Mouse (Mus musculus) gastrocnemius, adult 18-20 months (tissue): ENCODE measurements around the gene Cracr2a. TPM values are rescaled to one million over a fixed set of nuclear protein-coding genes. Genes with fewer than 3 reads are reported as not detected.

Experiments
- DNase-seq: peaks from one replicate; pipeline ENCODE4 v3.0.0; 2021; ENCODE audit warnings: low spot score
- total RNA-seq, 2 experiments: library from RNA; stranded (reverse); gene quantifications; 2 replicates each; pipeline ENCODE4 v1.2.3; 2021

The Cracr2a gene
- total RNA-seq, 2 experiments from 2014 or later: 0.12 to 0.27 TPM

- DNase-seq: peak; percentile 56
These were observed 5.0 kb downstream of the Cracr2a start for GRCm38 (mm10) chr6:127565951-127566732.

GRCm38 (mm10) chr6:127571849-127572550 lies 10.9 kb downstream of the Cracr2a start:
- DNase-seq: no peak

- no peak for DNase-seq
These were observed 12.8 kb downstream of the Cracr2a start for GRCm38 (mm10) chr6:127573779-127574463.

DNA sequence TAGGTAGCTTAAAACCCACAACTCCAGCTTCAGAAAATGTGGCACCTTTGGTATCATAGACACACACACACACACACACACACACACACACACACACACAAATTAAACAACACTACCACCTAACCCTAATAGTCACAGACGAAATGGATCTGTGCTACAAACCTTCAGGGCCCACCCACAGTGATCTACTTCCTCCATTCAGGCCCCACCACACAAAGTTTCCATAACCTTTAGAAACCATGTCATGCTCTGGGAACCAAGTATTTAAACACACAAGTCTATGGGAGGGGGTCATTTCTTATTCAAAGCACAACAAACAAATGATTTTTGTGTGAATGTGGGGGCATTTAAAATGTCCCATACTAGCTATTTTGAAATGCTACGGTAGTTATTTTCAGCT lies 14.1 kb downstream of the Cracr2a start:
- DNase-seq: no peak

GRCm38 (mm10) chr6:127577688-127578087 lies 16.6 kb downstream of the Cracr2a start:
- DNase-seq: no peak

DNA sequence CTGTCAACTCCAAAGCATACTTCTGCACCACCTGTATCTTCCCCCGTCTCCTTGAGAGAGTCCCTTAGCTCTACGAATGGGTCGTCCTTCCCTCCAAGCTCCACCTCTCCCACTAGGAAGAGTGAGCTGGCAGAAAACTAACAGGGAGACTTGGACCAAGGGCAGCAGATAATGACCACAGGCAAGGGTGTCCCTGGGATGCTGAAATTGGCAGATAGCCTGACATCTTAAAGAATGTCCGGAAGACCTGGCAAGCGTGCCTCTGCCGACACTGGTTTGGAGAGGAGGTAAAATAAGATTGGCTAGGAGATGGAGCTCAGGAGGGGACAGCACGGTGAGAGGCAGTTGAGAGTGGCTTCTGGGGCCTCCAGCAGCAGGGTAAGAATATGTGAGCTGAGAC lies 17.2 kb downstream of the Cracr2a start:
- no peak for DNase-seq

- DNase-seq: no peak
These were observed 17.7 kb downstream of the Cracr2a start for GRCm38 (mm10) chr6:127578810-127579209.

DNA sequence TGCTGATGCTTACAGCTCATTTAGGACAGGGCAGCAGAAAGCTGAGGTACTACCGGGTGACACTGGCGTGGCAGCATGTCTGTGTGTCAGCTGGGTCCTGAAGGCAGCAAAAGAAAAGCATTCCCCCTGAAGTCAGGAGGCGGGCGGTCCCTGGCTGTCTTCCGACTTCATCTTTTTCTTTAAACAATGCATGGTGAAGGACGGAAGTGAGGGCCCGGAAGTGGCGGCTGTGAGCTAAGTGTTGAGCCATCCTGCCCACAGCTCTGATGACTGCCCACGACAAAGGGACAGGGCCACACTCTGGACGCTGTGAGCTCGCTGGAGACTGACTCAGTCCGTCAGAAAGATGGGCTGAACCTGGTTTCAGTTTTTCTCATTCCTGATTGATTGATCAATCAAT lies 20.8 kb downstream of the Cracr2a start:
- DNase-seq: no peak

DNA sequence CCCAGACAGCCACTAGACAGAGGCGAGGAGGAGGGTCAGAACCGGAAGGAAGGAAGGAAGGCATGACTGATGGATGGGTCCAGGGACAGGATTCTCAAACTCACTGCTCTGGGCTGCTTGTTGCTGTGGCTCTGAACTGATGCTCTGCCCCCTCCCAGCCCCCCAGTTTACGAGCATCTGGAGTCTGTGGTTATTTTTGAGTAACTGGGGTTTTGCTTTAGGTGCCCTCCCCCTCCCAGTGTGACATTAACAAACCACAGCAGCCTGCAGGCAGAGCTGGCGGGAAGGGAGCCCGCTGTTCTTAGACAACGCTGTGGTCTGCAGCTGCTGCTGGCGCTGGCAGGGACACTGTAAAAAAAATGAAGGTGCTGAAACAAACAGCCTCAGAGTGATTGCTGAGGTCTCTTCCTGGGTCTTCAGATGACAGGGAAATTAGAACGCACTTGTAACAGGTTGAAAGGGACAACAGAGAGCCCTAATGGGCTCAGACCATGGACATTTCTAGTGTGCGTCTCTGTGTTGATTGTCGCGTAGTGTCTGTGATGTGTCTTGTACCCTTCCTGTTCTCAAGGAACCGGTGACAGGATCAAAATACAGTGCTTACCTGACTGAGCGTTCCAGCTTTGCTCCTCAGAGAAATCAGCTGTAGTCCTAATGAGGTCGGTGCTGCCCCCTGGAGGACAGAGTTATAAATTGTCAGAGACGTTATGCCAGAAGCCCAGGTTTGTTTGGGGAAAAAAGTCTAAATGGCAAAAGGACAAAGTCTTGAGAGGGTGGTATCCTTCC lies 21.4 kb downstream of the Cracr2a start:
- peak; percentile 72 for DNase-seq

GRCm38 (mm10) chr6:127591467-127591866 lies 30.3 kb downstream of the Cracr2a start:
- DNase-seq: no peak

DNA sequence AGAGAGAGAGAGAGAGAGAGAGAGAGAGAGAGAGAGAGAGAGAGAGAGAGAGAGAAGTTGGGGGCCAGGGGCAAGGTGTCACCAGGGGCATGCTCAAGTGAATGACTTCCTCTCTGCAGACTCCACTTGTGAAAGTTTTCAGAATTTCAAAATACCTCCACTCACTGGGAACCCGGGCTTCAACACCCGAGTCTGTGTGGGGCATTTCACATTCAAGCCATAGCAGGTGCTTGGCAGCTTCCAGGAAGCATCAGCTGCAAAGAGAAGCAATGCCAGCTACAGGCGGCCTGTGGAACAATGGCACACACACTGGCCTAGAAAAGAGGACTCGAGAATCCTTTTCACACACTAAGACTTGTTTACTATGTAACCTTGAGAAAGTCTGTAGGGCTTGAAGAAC lies 32.3 kb downstream of the Cracr2a start:
- DNase-seq: no peak

- DNase-seq: no peak
These were observed 38.1 kb downstream of the Cracr2a start for GRCm38 (mm10) chr6:127599280-127599679.

DNA sequence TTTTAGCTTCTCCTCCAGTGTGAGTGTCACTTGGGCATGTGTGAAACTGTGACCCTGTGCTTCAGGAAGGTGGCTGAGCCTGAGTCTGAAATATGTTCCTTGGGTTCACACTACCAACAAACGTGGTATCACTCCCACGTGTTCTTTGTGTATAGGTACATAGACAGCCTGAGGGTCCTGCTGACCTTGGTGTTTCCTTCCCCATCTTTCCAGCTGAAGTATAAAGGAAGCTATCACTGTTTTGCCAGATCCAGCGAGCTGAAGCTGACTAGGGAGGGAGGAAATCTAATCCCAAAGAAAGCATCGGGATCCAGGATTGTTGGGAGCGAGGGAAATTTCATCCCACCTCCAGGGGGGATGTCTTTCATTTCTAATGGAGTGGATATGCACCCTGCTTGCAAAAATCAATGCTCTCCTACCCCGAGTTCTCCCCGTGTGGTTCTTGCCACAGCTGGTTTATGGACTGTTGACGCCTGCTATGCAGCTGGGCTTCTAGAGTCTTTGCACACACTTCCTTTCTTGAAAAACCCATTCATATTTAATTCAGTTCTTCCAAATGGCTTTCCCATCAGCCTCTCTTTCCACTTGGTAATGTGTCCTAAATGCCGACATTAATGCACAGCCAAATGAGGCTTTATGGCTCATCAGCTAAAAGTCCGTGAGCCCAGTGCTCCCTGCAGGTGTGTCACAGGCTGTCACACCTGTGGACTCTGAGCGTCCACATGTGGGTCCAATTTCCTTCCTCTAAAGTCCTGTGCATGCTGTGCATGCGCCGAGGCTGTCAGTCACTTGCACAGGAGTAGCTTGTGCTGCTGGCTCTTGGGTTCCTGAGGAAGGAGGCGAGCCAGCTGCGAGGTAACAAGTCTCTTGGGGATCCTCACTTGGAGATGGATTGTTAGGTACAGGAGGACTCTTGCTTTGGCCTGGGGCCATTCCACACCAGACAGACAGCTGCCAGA lies 44.2 kb downstream of the Cracr2a start:
- DNase-seq: no peak

- DNase-seq: no peak
These were observed 48.5 kb downstream of the Cracr2a start for GRCm38 (mm10) chr6:127609673-127610072.

- no peak for DNase-seq
These were observed 50.1 kb downstream of the Cracr2a start for GRCm38 (mm10) chr6:127611216-127611615.

DNA sequence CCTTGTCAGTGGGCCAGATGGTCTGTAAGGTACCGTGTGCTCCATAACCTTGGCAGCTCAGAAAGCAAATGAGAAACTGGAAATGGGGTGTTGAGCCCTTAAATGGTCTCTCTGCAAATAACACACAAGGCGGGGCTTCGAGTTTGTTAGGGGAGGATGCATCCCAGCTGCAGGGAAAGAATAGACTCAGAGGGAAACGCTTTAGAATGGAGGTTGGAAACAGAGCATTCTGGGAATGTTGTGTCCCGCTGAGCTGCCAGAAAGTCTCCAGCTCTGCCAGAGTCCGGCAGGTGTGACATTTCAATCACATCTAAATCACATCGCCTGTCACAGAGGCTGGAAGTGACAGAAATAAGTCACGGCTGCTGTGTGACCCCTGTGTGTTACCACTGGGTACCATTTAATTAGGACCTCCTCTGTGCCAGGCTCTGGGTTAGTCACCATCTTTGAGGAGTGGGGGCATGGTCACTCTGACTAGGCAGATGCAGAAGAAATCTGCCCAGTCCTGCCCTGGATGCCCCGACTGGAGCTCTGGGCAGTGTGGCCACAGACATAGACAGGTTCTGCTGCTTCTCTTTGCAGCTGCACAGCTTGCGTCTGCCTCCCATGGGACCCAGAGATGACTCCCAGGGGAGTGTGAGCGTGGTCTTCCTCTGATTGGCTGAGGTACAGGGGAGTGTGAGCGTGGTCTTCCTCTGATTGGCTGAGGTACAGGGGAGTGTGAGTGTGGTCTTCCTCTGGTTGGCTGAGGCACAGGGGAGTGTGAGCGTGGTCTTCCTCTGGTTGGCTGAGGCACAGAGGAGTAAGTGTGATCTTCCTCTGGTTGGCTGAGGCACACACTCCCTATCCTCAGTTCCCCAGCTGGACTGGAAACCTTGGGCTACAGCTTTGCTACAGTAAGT lies 53.2 kb downstream of the Cracr2a start:
- peak; percentile 19 for DNase-seq

DNA sequence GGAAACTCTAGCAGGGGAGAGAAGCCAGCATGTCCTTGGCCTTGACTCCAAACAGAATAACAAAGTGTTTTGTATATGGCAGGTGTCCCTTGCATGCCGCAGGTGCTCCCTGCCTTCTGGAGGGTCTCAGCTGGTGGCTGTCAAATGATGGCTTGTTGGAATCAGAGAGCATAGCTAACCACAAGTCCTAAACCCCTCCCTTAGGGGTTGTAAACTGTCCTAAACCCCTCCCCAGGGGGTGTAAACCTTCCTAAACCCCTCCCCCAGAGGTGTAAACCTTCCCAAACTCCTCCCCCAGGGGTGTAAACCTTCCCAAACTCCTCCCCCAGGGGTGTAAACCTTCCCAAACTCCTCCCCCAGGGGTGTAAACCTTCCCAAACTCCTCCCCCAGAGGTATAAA lies 55.5 kb downstream of the Cracr2a start:
- no peak for DNase-seq

GRCm38 (mm10) chr6:127617258-127618025 lies 56.3 kb downstream of the Cracr2a start:
- DNase-seq: peak; percentile 10

DNA sequence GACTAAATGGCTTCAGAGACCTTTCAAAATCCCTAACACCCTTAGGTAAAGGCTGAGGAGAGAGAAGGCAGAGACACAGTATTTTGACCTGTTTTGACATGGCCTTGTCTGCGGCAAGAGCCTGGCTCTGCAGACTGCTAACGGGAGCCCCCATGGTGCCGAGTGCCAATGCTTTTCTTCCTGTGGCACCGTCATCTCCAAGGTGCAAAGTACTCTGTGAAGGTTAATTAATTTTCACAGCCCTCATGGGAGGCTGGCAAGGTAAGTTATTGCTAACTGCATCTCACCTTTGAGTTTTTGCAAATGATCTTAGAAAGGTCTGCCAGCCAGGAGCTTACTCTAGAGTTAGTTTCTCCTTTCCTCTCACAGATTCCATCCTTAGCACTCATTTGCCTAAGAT lies 57.5 kb downstream of the Cracr2a start:
- no peak for DNase-seq
